Mouse (Mus musculus): ENCODE results near the gene Jak1.
A peak's percentile ranks its signal among the peaks of the same experiment; 100 is the strongest.

Jak1 gene

GRCm38 (mm10) chr4:101264741-101265513 is at the start of gene Jak1:
Jak1 (minus strand) TSS chr4:101265282.
- peak; percentile 96 for DNase-seq

DNA sequence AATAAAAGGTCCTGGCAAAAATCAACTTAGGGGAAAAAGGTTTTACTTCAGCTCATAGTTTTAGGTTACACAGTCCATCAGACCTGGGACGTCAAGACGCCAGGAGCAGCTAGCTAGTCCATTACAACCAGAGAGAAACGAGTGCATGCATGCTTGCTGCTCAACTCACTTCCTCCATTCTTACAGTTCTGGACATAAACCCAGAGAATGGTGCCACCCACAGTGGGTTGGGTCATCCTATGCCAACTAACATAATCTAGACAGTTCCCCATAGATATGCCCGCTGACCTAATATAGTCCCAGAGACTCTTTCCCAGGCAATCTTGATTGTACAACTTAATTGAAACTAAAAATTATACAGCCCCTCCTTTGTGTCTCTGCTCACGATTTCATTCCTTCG is 47.0 kb upstream of the Jak1 start:
- no peak for DNase-seq

GRCm38 (mm10) chr4:101308166-101308565 is 43.1 kb upstream of the Jak1 start:
- DNase-seq, result no peak

DNA sequence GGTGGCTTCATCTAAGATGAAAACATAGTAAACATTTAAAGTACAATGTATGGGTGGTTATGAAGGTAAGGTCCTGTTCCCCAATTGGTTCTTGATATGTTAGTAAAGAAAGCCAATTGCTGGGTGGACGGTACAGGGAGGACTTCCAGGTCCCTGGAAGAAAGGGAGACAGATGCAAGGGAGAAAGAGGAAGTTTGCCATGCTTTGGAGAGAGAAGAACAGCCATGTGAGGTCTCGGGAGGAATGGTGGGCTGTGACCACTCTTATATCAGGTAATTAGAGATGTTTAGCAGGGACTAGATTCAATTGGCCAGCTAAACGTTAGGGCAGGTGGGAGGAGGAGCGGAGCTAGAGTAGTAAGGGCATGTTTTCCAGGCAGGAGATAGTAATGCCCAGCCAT is 42.2 kb upstream of the Jak1 start:
- DNase-seq, result no peak

DNA sequence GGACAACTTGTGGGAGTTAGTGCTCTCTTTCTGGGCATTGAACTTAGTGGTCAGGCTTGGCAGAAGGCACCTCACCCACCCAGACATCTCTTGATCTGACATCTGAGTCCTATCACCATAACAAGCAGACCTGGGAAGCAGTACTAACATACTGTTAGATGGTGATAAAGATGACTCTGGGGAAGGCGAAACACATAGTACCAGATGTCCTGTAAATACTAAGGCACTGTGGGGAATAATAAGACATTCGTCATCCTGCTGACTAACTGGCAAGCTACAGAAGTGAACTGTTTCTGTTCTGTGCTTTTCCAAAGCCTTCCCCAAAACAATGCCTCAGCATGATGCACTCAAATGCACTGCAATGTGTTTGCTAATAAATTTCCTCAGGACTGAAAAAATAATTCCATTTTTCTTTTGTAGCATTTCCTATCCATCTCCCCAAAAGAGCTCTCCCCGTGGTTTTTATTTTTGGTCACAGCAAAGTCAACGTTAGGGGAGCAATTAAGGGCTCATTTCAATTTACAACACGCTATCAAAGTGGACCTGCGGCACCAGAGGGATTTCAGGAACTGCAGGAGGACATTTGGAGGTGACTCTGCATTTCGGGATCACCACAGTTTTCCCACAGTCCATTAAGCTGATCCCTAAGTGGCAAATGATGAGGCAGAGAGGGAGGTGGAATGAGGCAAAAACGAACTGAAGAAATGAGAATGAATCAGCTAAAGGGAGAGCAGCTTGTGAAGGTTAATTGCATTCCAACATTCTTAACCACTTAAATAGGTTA is 41.2 kb upstream of the Jak1 start:
- DNase-seq, result no peak

DNA sequence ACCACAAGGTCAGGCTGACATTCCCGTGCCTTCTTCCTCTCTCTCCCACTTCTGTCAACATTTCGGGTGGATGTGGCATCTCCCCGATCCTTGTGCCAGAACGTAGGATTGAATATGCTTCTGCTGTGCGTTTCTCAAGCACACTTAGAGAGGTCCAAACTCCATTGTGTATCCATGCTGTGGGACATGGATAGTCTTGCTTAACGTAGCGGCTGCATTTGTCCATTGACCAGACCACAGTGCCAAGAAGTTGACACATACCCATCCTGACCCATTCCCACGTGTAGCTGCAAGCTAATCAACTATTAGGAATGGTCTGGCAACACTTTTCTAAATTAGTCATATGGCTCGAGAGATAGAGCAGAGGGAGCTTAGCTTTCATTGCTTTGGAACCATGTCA is 40.0 kb upstream of the Jak1 start:
- no peak for DNase-seq

DNA sequence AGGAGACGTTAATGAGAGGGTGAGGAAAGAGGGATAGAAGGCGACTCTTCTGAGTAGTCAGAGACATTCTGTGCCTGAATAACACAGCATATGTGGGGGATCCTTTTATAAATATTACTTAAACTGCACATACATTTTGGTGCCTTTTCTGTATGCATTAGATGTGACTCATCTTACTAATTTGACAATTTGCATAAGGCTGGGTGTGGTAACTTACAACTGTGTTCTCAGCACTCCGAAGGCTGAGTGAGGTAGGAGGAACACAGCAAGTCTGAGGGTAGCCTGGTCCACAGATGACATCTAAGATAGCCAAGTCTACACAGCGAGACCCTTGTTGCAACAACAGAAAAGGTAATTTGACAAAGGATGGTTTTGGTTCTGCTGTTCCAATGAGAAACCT is 39.0 kb upstream of the Jak1 start:
- no peak for DNase-seq

- DNase-seq, result no peak
Observed at GRCm38 (mm10) chr4:101300392-101300910, 35.4 kb upstream of the Jak1 start.

- DNase-seq, result no peak
Observed at GRCm38 (mm10) chr4:101298311-101298990, 33.4 kb upstream of the Jak1 start.

- no peak for DNase-seq
Observed at GRCm38 (mm10) chr4:101296836-101297235, 31.8 kb upstream of the Jak1 start.

DNA sequence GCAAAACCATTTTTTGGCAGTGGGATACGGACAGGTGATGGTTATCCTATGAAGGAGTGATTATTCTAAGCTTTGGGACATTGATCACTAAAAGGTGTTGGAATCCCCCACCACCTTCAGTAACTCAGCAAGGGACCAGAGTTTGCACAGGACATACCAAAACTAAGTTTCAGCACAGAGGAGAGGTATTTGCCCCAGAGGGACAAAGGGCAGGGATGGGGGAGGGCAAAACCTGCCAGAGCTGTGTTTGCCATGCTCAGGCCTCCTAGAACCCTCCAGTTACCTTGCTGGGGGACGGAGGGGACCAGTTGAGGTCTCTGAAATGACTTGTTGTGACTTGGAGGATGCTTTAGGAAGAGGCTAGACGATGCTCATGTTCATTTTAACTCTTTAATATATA is 30.7 kb upstream of the Jak1 start:
- DNase-seq, result no peak

DNA sequence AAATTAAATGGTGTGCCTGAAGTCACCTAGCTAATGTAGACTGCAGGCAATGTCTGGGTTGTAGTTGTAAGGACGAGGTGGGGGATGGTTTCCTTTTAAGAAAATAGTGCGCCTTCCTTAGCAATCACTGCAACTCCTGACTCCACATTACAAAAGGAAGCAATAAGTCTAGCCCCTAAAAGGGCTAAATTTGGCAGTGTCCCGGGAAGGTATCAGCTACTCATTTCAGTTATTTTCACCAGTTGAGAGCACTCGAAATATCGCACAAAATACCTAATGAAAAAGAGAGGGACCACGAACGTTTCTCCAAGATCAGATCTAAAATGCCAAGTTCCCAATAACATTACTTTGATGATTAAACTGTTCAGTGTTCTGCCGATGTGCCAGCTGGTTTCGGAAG is 28.6 kb upstream of the Jak1 start:
- no peak for DNase-seq

- DNase-seq, result peak; percentile 10
Observed at GRCm38 (mm10) chr4:101292736-101293541, 27.9 kb upstream of the Jak1 start.

DNA sequence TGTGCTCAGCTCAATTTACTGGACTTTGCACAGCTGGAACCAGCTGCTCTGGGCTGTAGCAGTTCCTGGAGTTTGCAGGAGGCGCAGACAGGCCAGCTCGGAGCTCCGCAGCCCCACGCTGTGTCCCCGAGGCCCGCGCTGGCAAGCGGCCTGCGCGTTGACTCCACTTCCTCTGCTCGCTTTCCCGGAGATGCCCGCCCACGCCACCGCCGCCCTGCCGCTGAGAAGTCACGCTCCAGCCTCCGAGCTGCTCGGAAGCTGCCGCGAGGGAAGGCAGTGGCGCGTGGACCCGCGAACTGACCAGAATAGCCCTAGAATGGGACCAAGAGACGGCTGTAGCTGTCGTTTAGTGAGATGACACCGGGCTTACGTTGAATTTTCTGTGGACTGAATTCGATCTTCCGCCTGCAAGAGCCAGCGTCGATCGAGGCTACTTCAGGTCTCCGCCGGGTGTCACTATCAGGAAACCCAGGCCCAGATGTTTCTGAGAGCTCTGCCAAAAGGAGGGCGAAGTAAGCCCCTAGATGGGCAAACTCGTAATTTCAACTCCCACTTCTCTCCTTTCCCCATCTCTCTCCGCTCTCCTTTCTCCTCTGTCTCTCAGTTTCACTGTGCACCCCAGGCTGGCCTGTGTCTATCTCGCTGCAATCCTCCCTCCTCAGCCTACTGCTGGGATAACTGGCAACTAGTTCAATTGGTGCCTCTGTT is 27.1 kb upstream of the Jak1 start:
- peak; percentile 68 for DNase-seq

- DNase-seq, result no peak
Observed at GRCm38 (mm10) chr4:101288292-101288691, 23.2 kb upstream of the Jak1 start.

GRCm38 (mm10) chr4:101286562-101286961 is 21.5 kb upstream of the Jak1 start:
- DNase-seq, result no peak

- DNase-seq, result no peak
Observed at GRCm38 (mm10) chr4:101285906-101286432, 20.9 kb upstream of the Jak1 start.

DNA sequence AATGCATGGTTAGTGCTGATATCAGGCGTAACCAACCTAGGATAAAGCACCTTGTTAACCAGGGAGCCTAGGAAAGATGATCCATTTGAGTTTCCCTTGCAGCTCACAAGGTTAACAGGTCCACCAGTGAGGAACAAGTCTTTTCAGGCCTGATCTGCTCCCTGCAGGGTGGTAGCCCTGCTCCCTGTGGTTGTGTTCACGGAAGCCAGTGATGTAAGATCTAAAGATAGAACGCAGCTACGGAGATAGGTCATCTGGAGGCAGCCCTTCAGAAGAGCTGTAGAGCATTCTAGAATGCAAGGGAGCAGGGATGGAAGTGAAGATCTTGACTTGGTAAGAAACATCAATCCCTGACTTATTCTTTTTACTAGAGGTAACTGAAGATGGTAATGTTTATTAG is 18.9 kb upstream of the Jak1 start:
- no peak for DNase-seq

GRCm38 (mm10) chr4:101282237-101282636 is 17.2 kb upstream of the Jak1 start:
- DNase-seq, result no peak

GRCm38 (mm10) chr4:101280119-101280518 is 15.0 kb upstream of the Jak1 start:
- DNase-seq, result no peak

GRCm38 (mm10) chr4:101276456-101277070 is 11.5 kb upstream of the Jak1 start:
- DNase-seq, result no peak
